Mouse (Mus musculus) heart, adult 2 months (tissue): ENCODE data around the gene Jazf1.

ENCODE experiments used
- EP300 ChIP-seq: fragments of 200-500 bp; IDR thresholded peaks from 2 replicates; pipeline ENCODE4 v1.6.1; 2011; ENCODE audit warnings: low read depth, low read length, control low read depth; ENCODE audit not compliant: insufficient read depth
- POLR2A ChIP-seq: fragments of 200-500 bp; IDR thresholded peaks from 2 replicates; pipeline ENCODE4 v1.6.1; 2011; ENCODE audit warnings: mild to moderate bottlenecking, low read depth, low read length, control low read depth; ENCODE audit not compliant: insufficient read depth

DNA sequence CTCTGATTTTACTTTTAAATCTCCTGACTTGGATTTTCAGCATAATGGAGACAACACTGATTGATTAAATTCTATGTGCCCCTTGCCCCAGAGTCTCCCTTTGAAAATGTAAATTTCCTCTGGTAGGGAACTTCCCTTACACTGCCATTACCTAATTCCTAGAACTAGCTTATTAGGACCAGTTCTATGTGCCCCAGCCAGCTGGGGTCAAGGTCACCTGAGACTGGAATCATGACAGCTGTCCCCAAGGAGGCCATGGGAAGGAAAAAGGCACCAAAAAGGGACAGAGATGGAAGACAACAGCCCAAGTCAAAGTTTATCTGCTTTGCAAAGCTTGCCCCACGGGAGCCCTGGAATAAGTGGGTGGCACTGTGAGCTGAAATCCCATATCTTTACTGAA is 49.4 kb upstream of the Jazf1 start:
- TF ChIP-seq EP300 (no peak), POLR2A (no peak)
